Mouse (Mus musculus): Measurements from ENCODE around the gene Birc2. TPM values are rescaled to one million over a fixed set of nuclear protein-coding genes. Genes with fewer than 3 reads are reported as not detected.

Birc2 gene
- total RNA-seq (2012; rRNA removed) (29.6 TPM in 2 replicates), polyA plus RNA-seq (2012; ENCODE audit: insufficient read depth in 1 of 2, insufficient read length in 2 of 2, low read depth in 1 of 2, low replicate concordance in 2 of 2, missing spikeins in 1 of 2) (10 to 100 TPM in 1 of 2 experiments, not detected in 1; 33.0 TPM)

- H3K9ac ChIP-seq (ENCODE audit: control insufficient read depth, low read depth, low read length, poor library complexity, severe bottlenecking): peak within 1 kb of the TSS; percentile 81
- H3K36me3 ChIP-seq (ENCODE audit: control insufficient read depth in 1 of 2, insufficient read depth in 2 of 2, low read length in 2 of 2): peaks cover 3 to 33% of the 10 kb centered on the region in 2 experiments; a peak in 3 of 4 replicates
- no peaks in the 10 kb centered on the region for H3K9me3 ChIP-seq (replicated peaks; ENCODE audit: insufficient read depth, low read length)
- H3K4me1 ChIP-seq (ENCODE audit: control insufficient read depth in 1 of 2, insufficient read depth in 2 of 2, low read length in 2 of 2): peaks cover 2 to 19% of the 10 kb centered on the region in 2 experiments; a peak in 3 of 4 replicates
- peaks cover 30% of the 10 kb centered on the region for H3K79me2 ChIP-seq (ENCODE audit: control insufficient read depth, insufficient read depth, low read length, poor library complexity)
- peak within 1 kb of the TSS; percentile 63 to 88 for H3K4me3 ChIP-seq (ENCODE audit: control insufficient read depth in 1 of 2, insufficient read depth in 1 of 2, low read depth in 2 of 2, low read length in 2 of 2)
- DNase-seq (ENCODE audit: low read depth, low spot score): peak; percentile 100
- H3K27ac ChIP-seq (ENCODE audit: control insufficient read depth, low read depth, low read length): peak within 1 kb of the TSS; percentile 91
- TF ChIP-seq TBP (IDR thresholded peaks at IDR 0.05; ENCODE audit: low read depth, low read length) (peak; percentile 92), ETS1 (IDR thresholded peaks at IDR 0.05; ENCODE audit: low read depth, low read length) (peak; percentile 87; the same call in 1 of the 2 replicates), NRF1 (IDR thresholded peaks at IDR 0.05; ENCODE audit: insufficient read depth, low read depth, low read length, poor library complexity, severe bottlenecking) (peak; percentile 97), UBTF (IDR thresholded peaks at IDR 0.05; ENCODE audit: borderline replicate concordance, insufficient read depth, low read depth, low read length) (0 out of 2 replicates have a peak, but pooled peaks have one; percentile 80), KAT2A (conservative IDR thresholded peaks at IDR 0.05; ENCODE audit: low read depth, low read length) (peak; percentile 80), CHD1 (IDR thresholded peaks at IDR 0.05; ENCODE audit: low read depth, low read length) (peak; percentile 99), MYC (IDR thresholded peaks at IDR 0.05; ENCODE audit: low read depth, low read length) (peak; percentile 98), CHD2 (IDR thresholded peaks at IDR 0.05; ENCODE audit: low read length) (no peak), HCFC1 (IDR thresholded peaks at IDR 0.05; ENCODE audit: low read depth, low read length) (peak; percentile 93), SIN3A (IDR thresholded peaks at IDR 0.05; ENCODE audit: low read length) (peak; percentile 80), RCOR1 (IDR thresholded peaks at IDR 0.05; ENCODE audit: low read depth, low read length) (no peak; the same call in 1 of the 2 replicates), MAX (IDR thresholded peaks at IDR 0.05; ENCODE audit: low read length) (peak; percentile 94), BHLHE40 (IDR thresholded peaks at IDR 0.05; ENCODE audit: borderline replicate concordance, low read depth, low read length) (no peak), ELF1 (IDR thresholded peaks at IDR 0.05; ENCODE audit: low read depth, low read length) (peak; percentile 65), USF1 (IDR thresholded peaks at IDR 0.05; ENCODE audit: low read depth, low read length) (peak; percentile 48; the same call in 1 of the 2 replicates), EP300 (IDR thresholded peaks at IDR 0.05; ENCODE audit: low read depth in 1 of 2, low read length in 2 of 2) (peak in 1 of 2 experiments; percentile 59; a peak in 2 of 4 replicates), MAZ (IDR thresholded peaks at IDR 0.05; ENCODE audit: low read depth, low read length) (no peak; the same call in 1 of the 2 replicates), POLR2A (IDR thresholded peaks at IDR 0.05; ENCODE audit: control insufficient read depth in 1 of 2, insufficient read depth in 1 of 2, low read depth in 1 of 2, low read length in 2 of 2, poor library complexity in 1 of 2) (peak; percentile 98 to 99), NELFE (IDR thresholded peaks at IDR 0.05; ENCODE audit: low read depth, low read length) (peak; percentile 99), ZNF384 (IDR thresholded peaks at IDR 0.05; ENCODE audit: low read depth, low read length) (no peak), ZMIZ1 (IDR thresholded peaks at IDR 0.05; ENCODE audit: low read depth, low read length) (peak; percentile 99), TCF12 (IDR thresholded peaks at IDR 0.05; ENCODE audit: low read depth, low read length) (peak; percentile 86), MAFK (IDR thresholded peaks at IDR 0.05; ENCODE audit: borderline replicate concordance, low read depth, low read length) (no peak), POLR2AphosphoS5 (IDR thresholded peaks at IDR 0.05; ENCODE audit: borderline replicate concordance, low read depth, low read length) (peak; percentile 46; the same call in 1 of the 2 replicates), E2F4 (IDR thresholded peaks at IDR 0.05; ENCODE audit: borderline replicate concordance, low read depth, low read length) (no peak; the same call in 1 of the 2 replicates), TAL1 (IDR thresholded peaks at IDR 0.05; ENCODE audit: low read length) (no peak), ZKSCAN1 (IDR thresholded peaks at IDR 0.05; ENCODE audit: low read depth, low read length) (no peak), POLR2AphosphoS2 (IDR thresholded peaks at IDR 0.05; ENCODE audit: low read length) (peak; percentile 96), JUND (IDR thresholded peaks at IDR 0.05; ENCODE audit: low read depth, low read length) (no peak), MYB (IDR thresholded peaks at IDR 0.05; ENCODE audit: low read depth, low read length) (peak; percentile 96), MXI1 (IDR thresholded peaks at IDR 0.05; ENCODE audit: low read depth, low read length) (peak; percentile 95)
- no peaks in the 10 kb centered on the region for H3K27me3 ChIP-seq (ENCODE audit: control insufficient read depth in 1 of 2, insufficient read depth in 2 of 2, low read length in 2 of 2)
Measured at GRCm38 (mm10) chr9:7836905-7837805, at the start of gene Birc2. Gene Birc2, minus strand, starts transcription at chr9:7837064.
